Mouse (Mus musculus) mature B cell (primary cell): ENCODE results near the gene Olfr214.
"Not testable (repeated sequence)": the region's sequence is repeated elsewhere in the genome, so short reads cannot be mapped to it uniquely, and the experiment has no call there.

ENCODE experiments used
- in situ Hi-C: fragments of 300-500 bp; cut with MboI; formaldehyde crosslinking; loops from 2 replicates; pipeline ENCODE4 v1.14.3; 2019

Gene Olfr214

DNA sequence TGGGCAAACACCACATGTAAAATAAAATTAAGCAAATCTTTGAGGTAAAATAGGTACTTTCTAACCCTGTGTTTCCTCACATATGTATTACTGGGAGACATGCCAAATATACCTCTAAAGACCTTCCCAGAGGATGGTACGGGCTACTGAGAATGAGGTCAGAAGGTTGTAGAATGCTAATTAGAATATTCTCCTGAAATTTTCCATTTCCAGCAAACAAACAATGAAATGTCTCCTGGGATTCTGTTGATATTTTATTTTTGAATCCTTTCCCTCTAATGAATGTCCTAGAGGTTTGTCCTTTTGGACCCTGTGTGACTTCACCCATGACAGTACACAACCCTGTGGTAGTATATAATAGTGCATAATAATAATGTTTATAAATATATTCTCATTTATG, at the start of gene Olfr214:
TSS of gene Olfr214 (plus strand) at position 301 of the 400 bp plus-strand sequence.
- in situ Hi-C loops: no loop called here

- in situ Hi-C loops: not testable (repeated sequence)
Measured at GRCm38 (mm10) chr6:116506302-116507003, 47.6 kb upstream of the Olfr214 start, which contains the start of gene Olfr212. TSS of gene Olfr212 (plus strand) at chr6:116506516.

DNA sequence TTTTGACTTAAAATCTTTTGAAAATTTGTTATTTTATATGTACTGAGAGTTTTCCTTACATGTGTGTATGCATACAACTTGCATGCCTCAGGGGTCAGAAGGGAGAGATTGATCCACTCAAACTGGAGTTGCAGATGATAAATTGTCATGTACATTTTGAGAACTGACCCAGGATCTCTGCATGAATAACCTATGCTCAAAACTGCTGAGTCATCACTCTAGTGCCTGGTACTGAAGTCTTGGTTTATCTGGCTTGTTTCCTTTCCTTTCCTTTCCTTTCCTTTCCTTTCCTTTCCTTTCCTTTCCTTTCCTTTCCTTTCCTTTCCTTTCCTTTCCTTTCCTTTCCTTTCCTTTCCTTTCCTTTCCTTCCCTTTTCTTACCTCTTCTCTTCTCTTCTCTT, 39.2 kb upstream of the Olfr214 start:
- in situ Hi-C loops: no loop called here

GRCm38 (mm10) chr6:116538156-116538555, 15.9 kb upstream of the Olfr214 start, which contains the start of gene Olfr213:
TSS of gene Olfr213 (plus strand) at chr6:116538456.
- in situ Hi-C loops: no loop called here

DNA sequence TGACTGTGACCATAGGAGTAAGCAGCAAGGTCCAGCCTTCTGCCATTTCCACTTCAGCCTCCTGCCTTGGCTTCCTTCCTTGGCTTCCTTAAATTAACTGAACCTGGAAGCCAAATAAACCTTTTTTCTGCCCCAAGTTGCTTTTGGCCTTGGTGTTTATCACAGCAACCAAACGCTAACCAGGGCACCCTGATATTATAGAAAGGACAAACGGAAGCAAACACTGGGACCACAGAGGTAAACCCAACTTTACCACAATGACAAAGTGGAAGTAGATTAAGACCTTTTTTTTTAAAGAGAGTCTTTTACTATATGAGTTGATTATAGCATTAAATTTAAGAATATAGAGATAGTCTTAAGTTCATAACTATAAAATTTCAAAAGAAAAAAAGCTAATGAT, 11.5 kb upstream of the Olfr214 start:
- in situ Hi-C loops: no loop called here

GRCm38 (mm10) chr6:116550841-116551240, 3.2 kb upstream of the Olfr214 start, which contains the start of gene Gm5580:
TSS of gene Gm5580 (plus strand) at chr6:116551141.
- in situ Hi-C loops: not testable (repeated sequence)

- in situ Hi-C loops: no loop called here
Measured at GRCm38 (mm10) chr6:116554952-116555351, 917 bp downstream of the Olfr214 start.

DNA sequence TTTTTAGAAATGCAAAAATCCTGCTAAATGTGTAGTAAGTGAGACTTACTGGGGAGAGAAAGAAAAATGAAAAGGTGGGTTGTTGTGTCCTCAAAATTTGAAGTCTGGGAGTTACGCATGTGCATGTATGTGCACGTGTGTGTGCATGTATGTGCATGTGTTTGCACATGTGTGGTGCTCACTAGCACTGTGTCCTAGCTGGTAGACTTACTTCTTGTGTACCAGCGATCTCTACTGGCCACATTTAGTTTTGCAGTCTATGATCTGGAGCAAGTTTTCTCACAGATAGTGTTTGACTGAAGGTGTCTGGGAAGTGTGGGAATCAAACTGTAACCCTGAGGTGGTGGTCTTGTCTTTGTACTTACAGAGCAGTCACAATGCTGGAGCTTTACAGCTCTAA, 15.8 kb downstream of the Olfr214 start:
- in situ Hi-C loops: no loop called here

DNA sequence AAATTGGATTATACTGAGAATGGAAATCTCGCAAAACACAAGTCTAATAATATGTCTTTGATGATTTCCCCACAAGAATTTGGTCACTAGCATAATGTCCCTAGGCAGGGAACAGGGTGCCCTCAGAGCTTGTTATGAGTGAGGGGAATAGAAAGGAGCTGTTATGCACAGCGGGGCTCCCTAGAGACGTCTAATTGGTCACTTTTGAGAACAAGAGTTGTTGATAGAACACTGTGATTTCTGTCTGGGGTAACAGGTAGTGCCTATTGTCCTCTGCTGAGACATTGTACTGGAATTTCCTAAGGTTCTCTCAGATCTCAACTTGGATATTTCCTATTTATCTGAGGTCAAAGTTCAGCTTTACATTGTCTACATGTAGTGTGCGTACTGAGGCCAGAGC, 30.1 kb downstream of the Olfr214 start, which contains the start of gene Olfr215:
TSS of gene Olfr215 (minus strand) at position 101 of the 400 bp plus-strand sequence.
- in situ Hi-C loops: no loop called here

DNA sequence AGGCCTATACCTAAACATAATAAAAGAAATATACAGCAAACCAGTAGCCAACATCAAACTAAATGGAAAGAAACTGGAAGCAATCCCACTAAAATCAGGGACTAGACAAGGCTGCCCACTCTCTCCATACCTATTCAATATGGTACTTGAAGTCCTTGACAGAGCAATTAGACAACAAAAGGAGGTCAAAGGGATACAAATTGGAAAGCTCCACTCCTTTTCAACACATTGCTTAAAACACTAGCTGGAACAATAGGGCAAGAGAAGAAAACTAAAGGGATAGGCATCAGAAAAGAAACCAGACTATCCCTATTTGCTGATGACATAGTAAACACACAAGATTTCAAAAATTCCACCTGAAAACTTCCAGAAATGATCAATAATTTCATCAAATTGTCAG, 46.9 kb downstream of the Olfr214 start:
- in situ Hi-C loops: not testable (repeated sequence)

DNA sequence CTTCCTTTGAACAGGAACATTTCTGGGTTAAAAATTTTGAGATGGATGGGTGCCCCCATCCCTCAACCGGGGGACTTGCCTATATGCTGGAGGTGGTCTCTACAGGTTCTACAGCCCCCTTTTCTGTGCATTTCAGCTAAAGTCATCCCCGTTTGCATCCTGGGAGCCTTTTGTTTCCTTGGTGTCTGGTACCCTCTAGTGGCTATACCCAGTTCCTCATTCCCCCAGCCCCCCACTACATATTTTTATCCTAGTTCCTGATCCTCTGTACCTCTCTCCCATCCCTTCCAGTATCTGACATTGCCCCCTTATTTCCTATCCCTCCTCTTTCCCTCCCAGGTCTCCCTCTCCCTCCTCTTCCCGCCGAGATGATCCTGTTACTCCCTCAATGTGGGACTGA, 53.2 kb downstream of the Olfr214 start:
- in situ Hi-C loops: no loop called here
